Mouse (Mus musculus) megakaryocyte-erythroid progenitor cell, adult 5-6 weeks (primary cell): ENCODE measurements around the gene Camk2g. TPM values are rescaled to one million over a fixed set of nuclear protein-coding genes. Genes with fewer than 3 reads are reported as not detected.

Source experiments
- ATAC-seq: replicated peaks from 2 replicates; pipeline ENCODE4 v1.8.0; 2016; ENCODE audit warnings: mild to moderate bottlenecking, inconsistent platforms; ENCODE audit not compliant: severe bottlenecking, poor library complexity, low FRiP score, low TSS enrichment
- total RNA-seq, 2 experiments: library from RNA; stranded (forward) in 1 of 2; stranded (reverse) in 1 of 2; fragments of 200-1000, 215-1000 nt in 1 of 2; fragments of >200 nt in 1 of 2; fragmentation: Nextera tagmentation in 1 of 2; gene quantifications; 2 replicates each; pipeline ENCODE4 v1.2.3; 2014 to 2017

Camk2g gene
- 7.1 and 30.8 TPM in 2 replicates for total RNA-seq (2014; fragmentation: Nextera tagmentation)
- 33.0 and 34.8 TPM in 2 replicates for total RNA-seq (2017)

DNA sequence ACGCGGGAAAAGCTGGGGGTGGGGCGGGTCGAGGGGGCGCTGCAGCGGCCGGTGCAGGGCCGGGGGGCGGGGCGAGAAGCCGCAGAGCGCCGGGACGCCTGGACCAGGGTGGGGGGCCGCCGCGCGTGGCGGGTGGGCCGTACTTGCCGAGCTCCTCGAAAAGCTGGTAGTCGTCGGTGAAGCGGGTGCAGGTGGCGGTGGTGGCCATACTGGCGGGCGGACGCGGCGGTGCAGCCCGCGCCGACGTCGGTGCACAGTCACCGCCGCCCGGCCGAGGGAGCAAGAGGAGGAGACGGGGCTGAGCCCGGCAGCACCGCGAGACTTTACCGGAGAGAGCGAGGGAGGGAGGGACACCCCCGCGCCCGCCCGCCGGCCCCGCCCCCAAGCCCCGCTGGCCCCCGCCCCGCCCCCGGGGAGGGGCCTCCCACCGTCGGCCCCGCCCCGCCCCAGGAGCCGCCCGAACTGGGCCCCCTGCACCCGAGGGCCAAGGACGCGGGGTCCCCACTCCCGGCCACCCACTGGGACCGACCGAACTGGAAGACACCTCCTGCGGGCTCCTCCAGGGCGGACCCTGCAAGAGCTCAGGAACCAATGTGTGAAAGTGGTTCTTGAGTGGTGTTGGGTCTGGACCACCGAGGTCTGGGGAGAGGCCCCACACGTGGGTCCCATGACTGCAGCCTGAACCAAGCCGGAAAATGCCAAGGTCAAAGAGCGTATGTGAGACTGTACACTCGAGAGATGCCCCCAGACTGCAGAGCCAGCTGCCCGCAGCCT lies at the start of gene Camk2g:
Gene Camk2g, minus strand, starts transcription at position 331 of the 774 bp plus-strand sequence.
- peak; percentile 89 for ATAC-seq

DNA sequence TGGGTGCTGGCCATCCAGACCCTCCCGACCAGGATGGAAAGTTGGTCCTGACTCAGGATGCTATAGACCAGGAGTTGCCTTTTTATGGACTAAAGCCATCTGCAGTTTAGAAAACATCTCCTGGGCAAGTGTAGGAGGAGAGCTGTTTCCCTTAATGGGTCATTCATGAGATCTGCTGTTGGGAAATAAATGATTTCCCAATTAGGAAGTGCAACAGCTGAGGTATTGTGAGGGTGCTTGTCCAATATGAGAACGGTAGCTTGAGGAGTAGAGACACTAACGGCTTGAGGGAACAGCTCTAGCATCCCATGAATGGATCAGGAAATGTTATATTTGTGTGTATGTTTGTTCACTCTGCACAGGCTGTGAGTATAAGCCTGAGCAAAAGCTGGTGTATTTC lies 48.7 kb upstream of the Camk2g start:
- ATAC-seq: no peak

DNA sequence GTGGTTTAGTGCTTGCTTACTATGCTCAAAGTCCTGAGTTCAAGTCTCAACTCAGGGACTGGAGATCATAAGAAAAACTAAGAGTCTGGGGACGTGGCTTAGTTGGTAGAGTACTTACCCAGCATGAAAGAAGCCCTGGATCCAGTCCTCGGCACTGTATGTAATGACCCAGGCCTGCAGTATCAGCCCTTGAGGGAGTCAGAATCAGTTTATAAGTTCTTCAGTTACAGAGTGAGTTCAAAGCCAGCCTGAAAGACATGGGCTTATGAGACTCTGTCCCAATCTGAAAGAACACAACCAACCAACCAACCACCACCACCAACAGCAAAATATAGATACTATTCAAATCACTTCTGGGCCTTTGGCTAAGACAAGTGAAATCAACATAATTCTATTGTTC lies 47.6 kb upstream of the Camk2g start:
- ATAC-seq: no peak

DNA sequence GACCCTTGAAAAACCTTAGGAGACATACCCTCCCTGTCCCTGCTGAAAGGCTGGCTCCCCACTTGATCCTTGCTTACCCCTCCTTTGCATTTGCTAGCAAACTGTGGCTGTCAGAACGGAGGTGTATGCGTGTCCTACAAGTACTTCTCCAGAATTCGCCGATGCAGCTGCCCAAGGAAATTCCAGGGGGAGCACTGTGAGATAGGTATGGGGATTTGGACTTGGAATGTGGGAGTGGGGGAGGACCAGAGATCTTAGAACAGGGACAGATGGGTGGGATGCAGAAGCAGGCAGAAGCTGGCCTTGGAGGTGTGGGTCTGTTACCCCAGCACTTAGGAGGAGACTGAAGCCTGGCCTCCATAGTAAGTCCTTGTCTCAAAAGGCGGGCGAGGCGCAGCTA lies 43.8 kb upstream of the Camk2g start:
- no peak for ATAC-seq

DNA sequence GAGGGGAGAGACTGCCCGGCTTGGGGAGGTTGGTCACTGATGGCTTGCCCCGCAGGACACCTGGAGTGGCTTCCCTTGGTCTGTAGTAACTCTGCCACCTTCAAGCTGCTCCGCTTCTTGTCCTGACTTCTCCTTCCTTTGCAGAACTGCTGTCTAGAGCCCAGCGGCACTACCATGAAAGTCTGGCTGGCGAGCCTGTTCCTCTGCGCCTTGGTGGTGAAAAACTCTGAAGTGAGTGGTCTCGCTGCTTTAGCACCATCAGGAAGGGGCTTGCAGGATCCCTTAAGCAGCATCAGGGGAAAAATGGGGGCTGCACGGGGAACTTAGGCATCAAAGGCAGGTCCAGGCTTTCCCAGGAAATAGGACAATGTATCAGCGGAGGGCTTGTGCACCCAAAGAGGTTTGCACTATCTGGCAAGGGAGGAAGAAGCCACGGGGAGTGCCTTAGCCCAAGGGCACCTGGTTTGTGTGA lies 43.1 kb upstream of the Camk2g start:
- 0 out of 2 replicates have a peak, but pooled peaks have one; percentile 9 for ATAC-seq

DNA sequence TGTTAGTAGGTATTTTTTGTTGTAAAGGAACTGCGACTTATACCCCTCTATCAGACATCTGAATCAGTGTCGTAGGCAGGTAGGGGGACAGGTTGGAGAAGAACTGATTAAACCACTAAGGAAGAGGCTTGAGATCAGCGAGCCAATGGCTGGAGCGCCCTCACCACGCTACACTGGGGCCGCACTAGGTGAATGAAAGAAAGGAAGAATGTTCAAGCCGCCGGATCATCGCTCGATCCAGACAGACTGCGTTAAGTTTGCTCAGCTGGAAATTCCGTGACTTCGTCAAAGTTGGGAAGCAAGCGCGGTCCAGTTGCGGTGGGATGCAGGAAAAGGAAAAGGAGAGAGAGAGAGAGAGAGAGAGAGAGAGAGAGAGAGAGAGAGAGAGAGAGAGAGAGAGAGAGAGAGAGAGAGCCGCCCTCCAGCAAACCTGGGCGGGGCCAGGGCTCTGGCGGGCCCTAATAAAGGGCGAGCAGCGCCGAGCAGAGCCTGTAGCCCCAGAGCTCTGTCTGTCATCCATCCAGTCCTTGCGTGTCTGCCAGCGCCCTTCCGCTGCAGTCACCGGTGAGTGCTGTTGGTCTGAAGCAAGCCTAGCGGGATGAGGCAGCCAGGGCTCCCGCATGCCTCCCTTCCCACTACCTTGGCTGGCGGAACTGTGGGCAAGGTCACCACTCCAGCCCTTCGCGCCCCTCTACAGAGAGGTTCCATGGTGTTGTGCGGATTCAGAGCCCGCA lies 42.5 kb upstream of the Camk2g start, which contains the start of gene Plau:
Gene Plau, plus strand, starts transcription at position 490 of the 734 bp plus-strand sequence.
- ATAC-seq: peak; percentile 91

DNA sequence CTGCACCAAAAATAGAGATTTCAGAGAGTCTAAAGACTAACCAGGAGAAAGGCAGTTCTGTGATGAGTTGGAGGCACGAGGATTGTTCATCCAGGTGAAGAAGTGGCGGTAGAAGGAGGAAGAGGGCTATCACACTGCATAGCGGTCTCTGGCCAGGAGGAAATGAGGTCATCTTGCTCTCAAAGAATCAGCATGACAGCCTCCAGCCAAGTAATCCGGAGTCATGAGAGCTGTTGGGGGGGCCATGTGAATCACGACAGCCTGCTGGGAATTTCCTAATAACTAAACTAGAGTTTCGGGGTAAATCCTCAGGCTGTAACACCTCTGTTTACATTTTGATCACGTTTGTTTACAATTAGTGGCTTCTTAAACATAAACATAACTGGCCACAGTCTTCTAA lies 40.2 kb upstream of the Camk2g start:
- ATAC-seq: no peak

DNA sequence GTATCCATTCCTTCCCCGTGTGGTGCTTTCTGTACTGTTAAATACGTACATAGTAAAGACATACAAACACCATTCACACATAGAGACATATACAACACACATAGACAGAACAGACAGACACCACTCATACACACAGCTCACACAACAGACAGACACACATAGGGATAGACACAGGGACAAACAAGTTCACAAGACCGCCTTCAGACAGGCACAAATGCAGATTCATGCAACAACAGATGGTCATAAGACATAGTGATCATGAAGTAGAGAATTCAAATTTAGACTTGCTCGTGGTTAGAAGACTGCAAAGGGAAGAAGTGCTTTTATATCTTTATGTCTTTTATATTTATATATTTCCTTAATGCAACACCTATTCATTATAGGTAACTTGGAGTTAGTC lies 39.6 kb upstream of the Camk2g start:
- no peak for ATAC-seq

DNA sequence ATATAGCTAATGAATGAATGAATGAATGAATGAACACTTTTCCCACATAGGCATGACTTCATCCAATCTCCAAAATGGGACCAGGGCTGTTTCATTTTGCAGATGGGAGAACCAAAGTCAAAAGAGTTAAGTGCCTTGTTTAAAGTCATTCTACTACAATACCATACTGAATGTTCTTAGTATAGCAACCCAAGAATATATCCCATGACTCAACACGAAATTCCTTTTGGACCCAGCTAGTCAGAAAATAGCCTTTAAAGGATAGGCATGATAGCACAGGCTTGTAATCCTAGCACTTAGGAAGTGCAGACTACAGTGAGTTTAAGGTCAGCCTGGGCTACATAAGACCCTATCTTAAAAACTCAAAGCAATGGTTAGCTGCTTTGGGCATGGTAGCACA lies 38.0 kb upstream of the Camk2g start:
- no peak for ATAC-seq

DNA sequence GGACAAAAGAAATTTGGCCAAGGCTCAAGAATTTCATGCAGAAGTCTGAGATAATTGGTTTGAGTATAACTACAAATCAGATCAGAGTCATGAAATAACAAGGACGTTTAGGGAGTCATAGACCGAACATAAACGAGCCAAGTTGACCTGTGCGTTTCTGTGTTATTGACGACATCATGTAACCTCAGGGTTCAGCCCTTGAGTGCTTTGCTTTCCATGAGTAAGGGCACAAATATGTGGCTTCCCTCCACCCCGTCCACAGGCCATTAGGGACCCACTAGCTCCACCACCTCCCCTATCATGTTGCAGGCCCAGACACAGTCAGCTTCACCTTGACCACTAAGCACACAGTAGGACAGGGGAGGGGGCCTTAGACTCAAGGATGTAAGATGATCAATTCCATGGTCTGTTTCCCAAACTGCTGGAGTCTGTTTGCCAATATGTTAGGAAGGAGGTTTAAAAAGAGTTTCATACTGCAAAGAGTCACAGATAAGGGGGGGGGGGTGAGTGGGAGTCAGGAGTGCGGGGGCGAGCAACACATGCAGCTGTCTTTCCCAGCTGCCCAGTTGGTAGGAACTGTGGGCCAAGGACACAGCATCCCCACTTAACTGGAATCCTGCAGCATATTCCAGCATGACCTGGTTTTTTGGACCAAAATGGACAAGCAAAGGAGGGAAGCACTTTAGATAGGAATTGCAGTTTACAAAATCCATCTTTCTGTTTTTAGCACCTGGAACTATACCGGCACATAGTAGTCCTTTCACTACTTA lies 37.4 kb upstream of the Camk2g start:
- ATAC-seq: no peak

DNA sequence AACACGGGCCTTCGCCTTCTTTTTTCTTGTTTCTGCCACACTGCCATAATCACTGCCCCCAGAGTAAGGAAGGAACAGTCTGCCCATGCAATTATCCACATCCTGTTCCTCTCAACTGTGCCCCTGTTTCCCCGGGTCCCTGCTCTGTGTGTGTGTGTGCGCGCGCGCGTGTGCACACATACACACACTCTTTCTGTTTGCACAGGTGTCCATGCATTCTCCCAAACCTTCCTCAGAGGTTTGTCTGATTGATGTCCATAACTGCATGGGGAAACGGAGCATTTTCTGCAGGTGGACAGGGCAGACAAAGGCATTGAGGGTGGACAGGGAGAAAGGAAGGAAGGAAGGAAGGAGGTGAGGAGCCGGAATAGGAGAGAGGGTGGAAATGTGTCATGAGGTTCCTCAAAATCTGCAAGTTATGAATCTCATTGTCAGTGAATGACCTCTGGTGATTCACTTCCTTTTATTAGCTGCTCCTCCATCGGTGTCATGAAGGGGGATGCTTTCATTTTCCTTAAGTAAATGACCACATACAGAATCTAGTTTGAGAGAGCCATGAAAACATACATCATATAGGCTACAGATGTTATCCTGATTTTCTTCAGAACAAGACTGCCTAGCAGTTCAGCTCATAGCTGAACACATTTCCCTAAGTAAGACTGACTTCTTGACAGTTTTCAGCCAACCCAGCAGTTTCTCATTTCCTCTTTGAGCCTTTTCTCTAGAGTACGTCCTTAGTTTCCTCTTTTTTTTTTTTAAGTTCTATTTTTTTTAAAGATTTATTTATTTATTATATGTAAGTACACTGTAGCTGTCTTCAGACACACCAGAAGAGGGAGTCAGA lies 35.9 kb upstream of the Camk2g start:
- ATAC-seq: no peak

DNA sequence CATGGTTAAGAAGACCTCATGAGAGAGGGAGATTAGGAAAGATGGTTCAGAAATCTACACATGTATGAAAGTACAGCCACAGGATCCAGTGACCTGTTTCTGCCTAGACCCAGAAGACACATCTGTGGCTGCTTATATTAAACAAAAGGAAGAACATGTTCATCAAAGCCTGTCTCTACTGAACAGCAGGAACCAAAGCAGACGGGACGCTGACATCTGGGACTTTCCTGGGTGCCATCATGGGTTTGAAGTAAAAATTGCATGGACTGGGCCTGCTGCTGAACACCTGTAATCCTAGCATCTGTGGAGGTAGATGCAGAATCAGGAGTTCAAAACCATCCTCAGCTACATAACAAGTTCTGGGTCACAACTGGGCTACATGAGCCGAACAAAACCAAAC lies 34.6 kb upstream of the Camk2g start:
- ATAC-seq: no peak

DNA sequence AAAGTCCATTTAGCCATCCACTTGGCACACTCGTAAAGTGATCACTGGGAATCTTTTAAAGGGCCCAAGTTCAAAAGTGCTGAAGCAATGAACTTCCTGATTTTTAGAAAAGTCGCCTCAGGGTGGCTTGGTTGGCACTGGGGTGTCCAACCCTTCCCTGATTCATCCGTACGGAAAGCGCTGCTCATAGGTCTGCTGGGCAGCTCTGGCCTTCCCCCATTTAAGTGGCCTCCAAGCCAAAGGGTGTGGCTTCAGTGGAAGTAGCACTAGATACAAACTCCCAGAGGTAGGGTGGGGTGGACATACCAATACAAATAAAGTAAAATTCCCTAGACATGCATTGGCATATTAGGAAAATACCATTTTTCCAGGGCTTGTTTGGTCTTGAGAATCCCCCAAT lies 33.6 kb upstream of the Camk2g start:
- ATAC-seq: no peak

DNA sequence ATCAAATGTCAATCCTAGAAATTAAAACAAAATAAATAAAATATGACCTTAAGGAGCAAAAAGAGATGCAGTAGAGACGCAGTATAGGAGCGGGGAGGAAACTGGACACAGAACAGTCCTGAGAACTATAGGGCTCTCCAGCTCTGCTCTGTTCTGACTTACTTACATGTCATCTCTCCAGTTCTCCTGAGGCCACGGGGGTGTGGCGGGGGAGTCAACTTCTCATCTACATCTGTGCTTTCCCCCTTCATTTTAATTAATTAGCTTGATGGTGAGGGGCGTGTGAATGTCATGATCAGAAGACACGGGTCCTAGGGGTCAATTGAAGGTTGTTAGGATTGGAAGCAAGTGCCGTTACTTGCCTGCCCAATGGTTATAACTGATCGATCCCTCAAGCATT lies 33.2 kb upstream of the Camk2g start:
- ATAC-seq: no peak

DNA sequence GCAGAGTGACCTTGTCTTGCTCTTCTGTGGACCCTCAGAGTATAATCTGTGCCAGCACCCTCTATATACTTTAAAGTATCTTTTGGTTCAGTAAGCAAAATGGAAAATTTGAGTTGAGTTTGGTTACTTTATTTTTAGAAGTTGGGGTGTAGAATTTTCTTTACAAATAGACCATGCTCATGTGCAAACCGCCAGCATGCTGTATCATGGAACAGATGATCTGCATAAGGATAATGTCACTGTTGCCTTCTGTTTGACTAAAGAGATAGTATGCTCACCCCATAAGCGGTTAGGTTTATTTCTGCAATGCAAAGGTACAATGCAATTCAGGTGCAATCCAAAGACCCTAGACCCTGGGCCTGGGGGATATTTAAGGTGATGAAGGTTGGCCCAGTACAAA lies 31.6 kb upstream of the Camk2g start:
- no peak for ATAC-seq

DNA sequence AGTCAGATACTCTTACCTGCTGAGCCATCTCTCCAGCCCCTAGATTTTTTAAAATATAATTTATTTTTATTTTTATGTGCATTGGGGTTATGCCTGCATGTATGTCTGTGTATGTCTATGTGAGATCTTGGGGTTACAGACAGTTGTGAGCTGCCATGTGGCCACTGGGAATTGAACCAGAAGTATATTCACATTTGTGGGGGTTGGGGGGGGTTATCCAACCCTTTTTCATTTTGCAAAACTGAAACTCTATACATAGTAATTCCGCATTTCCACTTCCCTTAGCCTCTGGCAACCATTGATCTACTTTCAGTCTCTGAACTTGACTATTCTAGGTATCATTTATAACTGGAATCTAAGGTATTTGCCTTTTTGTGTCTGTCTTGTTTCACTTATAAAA lies 30.6 kb upstream of the Camk2g start:
- ATAC-seq: no peak

DNA sequence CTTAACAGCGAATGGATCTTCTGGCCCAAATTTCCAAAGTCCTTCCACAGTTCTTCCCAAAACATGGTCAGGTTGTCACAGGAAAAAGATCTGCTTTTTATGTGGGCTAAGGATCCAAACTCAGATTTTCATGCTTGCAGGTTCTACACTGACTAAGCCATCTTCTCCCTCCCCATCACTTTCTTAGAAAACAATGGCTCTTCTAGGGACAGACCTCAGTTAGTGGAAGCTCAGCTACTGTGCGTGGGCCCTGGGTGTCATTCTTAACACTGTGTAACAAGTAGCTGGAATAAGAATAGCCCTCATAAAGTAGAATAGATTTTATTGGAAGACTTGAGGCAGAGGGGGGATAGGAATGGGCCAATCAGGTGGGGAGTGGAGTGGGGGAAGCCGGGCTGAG lies 21.6 kb upstream of the Camk2g start:
- no peak for ATAC-seq

DNA sequence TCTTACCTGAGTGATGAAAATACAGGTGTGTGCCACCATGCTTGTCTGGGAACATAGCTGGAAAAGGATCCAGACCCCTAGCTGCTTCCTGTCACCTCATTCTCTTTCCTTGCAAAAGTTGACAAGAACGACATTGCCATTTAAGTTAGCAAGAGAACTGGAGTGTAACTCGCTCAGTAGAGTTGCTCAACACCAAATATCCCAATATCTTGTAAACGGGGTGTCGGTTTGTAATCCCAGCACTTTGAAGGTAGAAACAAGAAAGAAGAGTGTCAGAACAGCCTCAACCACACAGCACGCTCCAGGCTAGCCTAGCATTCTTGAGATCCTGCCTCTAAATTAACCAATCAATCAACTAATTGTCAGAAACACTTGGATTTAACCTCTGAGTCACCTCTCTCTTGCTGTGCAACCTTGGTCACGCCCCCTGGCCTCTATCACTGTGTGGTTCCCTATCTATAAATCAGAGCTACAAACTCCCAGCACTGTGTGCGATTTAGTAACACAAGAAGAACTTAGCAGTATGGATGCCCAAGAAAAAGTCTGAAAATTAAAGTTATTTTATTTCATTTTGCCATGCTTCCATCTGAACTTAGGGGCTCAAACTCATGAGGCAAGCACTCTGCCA lies 18.0 kb upstream of the Camk2g start:
- ATAC-seq: no peak

DNA sequence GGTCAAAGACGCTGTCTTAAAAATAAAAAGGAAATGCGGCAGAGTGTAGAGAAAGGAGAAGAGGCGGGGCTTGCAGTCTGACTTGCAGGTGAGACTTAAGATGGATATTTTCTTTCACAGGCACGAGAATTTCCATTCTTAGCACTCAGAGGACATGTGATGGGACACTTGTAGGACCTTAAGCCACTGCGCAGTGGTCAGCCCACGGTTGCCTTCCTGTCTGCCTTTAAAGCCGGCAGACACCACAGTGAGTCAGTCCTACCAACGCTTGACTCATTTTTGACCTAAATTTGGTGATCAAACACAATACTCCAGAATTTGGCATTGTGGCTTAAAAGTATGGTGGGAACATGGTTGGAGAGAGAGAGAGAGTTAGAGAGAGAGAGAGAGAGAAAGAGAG lies 17.3 kb upstream of the Camk2g start:
- no peak for ATAC-seq
